Mouse (Mus musculus) lung, postnatal 0 days (tissue): ENCODE results near the gene Gm20388. TPM values are rescaled to one million over a fixed set of nuclear protein-coding genes. Genes with fewer than 3 reads are reported as not detected.

Experiments
- ATAC-seq: fragments of 200-750 bp; cut with Nextera tagmentation; 2 replicates; pipeline ENCODE4 v1.8.0; 2017; ENCODE audit warnings: moderate library complexity
- DNase-seq: peaks from one replicate; pipeline ENCODE4 v3.0.0-alpha.2; 2016; ENCODE audit warnings: low spot score
- H3K27ac ChIP-seq: fragments of 300-500 bp; sonication (generic); 2 replicates; pipeline ENCODE4 v1.5.1; 2014; ENCODE audit warnings: antibody characterized with exemption, mild to moderate bottlenecking, low read length, mixed read lengths
- H3K27me3 ChIP-seq: fragments of 300-500 bp; sonication (generic); replicated peaks from 2 replicates; pipeline ENCODE4 v1.6.1; 2014; ENCODE audit warnings: low read length, mixed read lengths; ENCODE audit not compliant: insufficient read depth
- H3K36me3 ChIP-seq: fragments of 300-500 bp; sonication (generic); 2 replicates; pipeline ENCODE4 v1.6.1; 2014; ENCODE audit warnings: low read length, mixed read lengths; ENCODE audit not compliant: insufficient read depth
- H3K4me1 ChIP-seq: fragments of 300-500 bp; sonication (generic); 2 replicates; pipeline ENCODE4 v1.6.1; 2014; ENCODE audit warnings: antibody characterized with exemption, low read depth, low read length, mixed read lengths; ENCODE audit not compliant: insufficient read depth
- H3K4me2 ChIP-seq: fragments of 300-500 bp; sonication (generic); replicated peaks from 2 replicates; pipeline ENCODE4 v1.6.1; 2014; ENCODE audit warnings: low read depth, mild to moderate bottlenecking, low read length, moderate library complexity, mixed read lengths
- H3K4me3 ChIP-seq: fragments of 300-500 bp; sonication (generic); 2 replicates; pipeline ENCODE4 v1.5.1; 2014; ENCODE audit warnings: low read depth, low read length
- H3K9ac ChIP-seq: fragments of 300-500 bp; sonication (generic); replicated peaks from 2 replicates; pipeline ENCODE4 v1.6.1; 2014; ENCODE audit warnings: low read depth, mild to moderate bottlenecking
- H3K9me3 ChIP-seq: fragments of 300-500 bp; sonication (generic); 2 replicates; pipeline ENCODE4 v1.6.1; 2016; ENCODE audit warnings: low read length, mixed read lengths
- CTCF ChIP-seq: IDR thresholded peaks from 2 replicates; pipeline ENCODE4 v1.5.1; 2016; ENCODE audit warnings: antibody characterized with exemption, mild to moderate bottlenecking
- EP300 ChIP-seq: IDR thresholded peaks from 2 replicates; pipeline ENCODE4 v1.6.1; 2016; ENCODE audit warnings: antibody characterized with exemption, mild to moderate bottlenecking, control low read depth
- WGBS: fragments of 180-500 bp; shearing (Covaris S2); extraction: QIAGEN DNeasy Blood & Tissue Kit; methylation state at CpG from one replicate; pipeline ENCODE4 v1.1.7; 2014; 5-methylcytosine and 5-hydroxymethylcytosine counted together
- polyA plus RNA-seq: library from polyadenylated mRNA; unstranded; fragments of >200 nt; fragmentation: Nextera tagmentation; extraction: Ambion mirVana; gene quantifications from 2 replicates; pipeline ENCODE4 v1.2.1, GENCODE M21; 2015

Gm20388 gene
- polyA plus RNA-seq, 1 experiment from 2014 or later: not detected

- TF ChIP-seq EP300 (no peak), CTCF (no peak)
- no peak overlapping the region for H3K9ac ChIP-seq
- 34% methylated on average over 3 of the region's 3 CpGs for WGBS
- H3K27me3 ChIP-seq: no peaks in the 10 kb centered on the region; the same call in 1 of the 2 replicates
- ATAC-seq (no peak), DNase-seq (no peak)
- no peaks in the 10 kb centered on the region for H3K36me3 ChIP-seq
- no peaks in the 10 kb centered on the region for H3K4me1 ChIP-seq
- no peaks in the 10 kb centered on the region for H3K9me3 ChIP-seq
- no peak overlapping the region for H3K4me3 ChIP-seq
- H3K27ac ChIP-seq: no peak overlapping the region
- H3K4me2 ChIP-seq: no peak overlapping the region
These were observed 856.0 kb downstream of the Gm20388 start for GRCm38 (mm10) chr8:120766622-120767021.

- Histone ChIP-seq H3K36me3 (no peaks in the 10 kb centered on the region), H3K9ac (no peak overlapping the region), H3K27me3 (no peaks in the 10 kb centered on the region; the same call in 1 of the 2 replicates), H3K4me2 (no peak overlapping the region), H3K4me1 (no peaks in the 10 kb centered on the region), H3K27ac (no peak overlapping the region), H3K4me3 (no peak overlapping the region), H3K9me3 (no peaks in the 10 kb centered on the region)
- DNase-seq (no peak), ATAC-seq (no peak)
- WGBS: 49% methylated on average over 12 of the region's 12 CpGs
- TF ChIP-seq CTCF (no peak), EP300 (no peak)
These were observed 858.0 kb downstream of the Gm20388 start for GRCm38 (mm10) chr8:120768454-120769218.

- WGBS: 77% methylated on average over 10 of the region's 10 CpGs
- no peak for TF ChIP-seq EP300
- no peak for TF ChIP-seq CTCF
- H3K36me3 ChIP-seq: no peaks in the 10 kb centered on the region
- no peaks in the 10 kb centered on the region for H3K27me3 ChIP-seq
- H3K4me3 ChIP-seq: no peak overlapping the region
- H3K9me3 ChIP-seq: no peaks in the 10 kb centered on the region
- H3K4me1 ChIP-seq: no peaks in the 10 kb centered on the region
- no peak overlapping the region for H3K27ac ChIP-seq
- H3K9ac ChIP-seq: no peak overlapping the region
- H3K4me2 ChIP-seq: no peak overlapping the region
- DNase-seq (no peak), ATAC-seq (no peak)
These were observed 866.5 kb downstream of the Gm20388 start for GRCm38 (mm10) chr8:120777184-120777583.

GRCm38 (mm10) chr8:120777732-120778131 lies 867.1 kb downstream of the Gm20388 start:
- no peak for DNase-seq
- ATAC-seq: 0 out of 2 replicates have a peak, but pooled peaks have one; percentile 14

GRCm38 (mm10) chr8:120779106-120779505 lies 868.5 kb downstream of the Gm20388 start:
- Histone ChIP-seq H3K9me3 (no peaks in the 10 kb centered on the region), H3K27me3 (no peaks in the 10 kb centered on the region), H3K4me1 (no peaks in the 10 kb centered on the region), H3K4me3 (no peak overlapping the region), H3K9ac (no peak overlapping the region), H3K4me2 (no peak overlapping the region), H3K36me3 (no peaks in the 10 kb centered on the region), H3K27ac (no peak overlapping the region)
- DNase-seq (no peak), ATAC-seq (no peak)
- TF ChIP-seq EP300: no peak
- TF ChIP-seq CTCF: no peak
- 94% methylated on average over 7 of the region's 7 CpGs for WGBS

More at GRCm38 (mm10) chr8:120777732-120778131, 867.1 kb downstream of the Gm20388 start:
- no peak overlapping the region for H3K27ac ChIP-seq
- H3K4me3 ChIP-seq: no peak overlapping the region
- H3K9me3 ChIP-seq: no peaks in the 10 kb centered on the region
- no peak overlapping the region for H3K9ac ChIP-seq
- TF ChIP-seq EP300 (no peak), CTCF (no peak)
- H3K4me1 ChIP-seq: no peaks in the 10 kb centered on the region
- H3K4me2 ChIP-seq: no peak overlapping the region
- no peaks in the 10 kb centered on the region for H3K36me3 ChIP-seq
- WGBS: 30% methylated on average over 13 of the region's 13 CpGs
- no peaks in the 10 kb centered on the region for H3K27me3 ChIP-seq

- ATAC-seq: no peak
- H3K27ac ChIP-seq: no peak overlapping the region
- no peaks in the 10 kb centered on the region for H3K4me1 ChIP-seq
- H3K4me3 ChIP-seq: no peak overlapping the region
- no peak overlapping the region for H3K9ac ChIP-seq
- WGBS: 75% methylated on average over 4 of the region's 4 CpGs
- no peaks in the 10 kb centered on the region for H3K9me3 ChIP-seq
- DNase-seq: no peak
- no peaks in the 10 kb centered on the region for H3K27me3 ChIP-seq
- no peaks in the 10 kb centered on the region for H3K36me3 ChIP-seq
- TF ChIP-seq CTCF (no peak), EP300 (no peak)
- no peak overlapping the region for H3K4me2 ChIP-seq
These were observed 873.1 kb downstream of the Gm20388 start for GRCm38 (mm10) chr8:120783781-120784180.
